Mouse (Mus musculus) liver, postnatal 0 days (tissue): Measurements from ENCODE around the gene Ptpn1. TPM values are rescaled to one million over a fixed set of nuclear protein-coding genes. Genes with fewer than 3 reads are reported as not detected.

ENCODE experiments used
- ATAC-seq: fragments of 200-750 bp; cut with Nextera tagmentation; 2 replicates; pipeline ENCODE4 v1.8.0; 2017; ENCODE audit warnings: mild to moderate bottlenecking, moderate library complexity
- DNase-seq: peaks from one replicate; pipeline ENCODE4 v3.0.0-alpha.2; 2016
- H3K27ac ChIP-seq: fragments of 300-500 bp; sonication (generic); 2 replicates; pipeline ENCODE4 v1.5.1; 2014; ENCODE audit warnings: antibody characterized with exemption, moderate library complexity, mild to moderate bottlenecking, low read depth
- H3K27me3 ChIP-seq: fragments of 300-500 bp; sonication (generic); 2 replicates; pipeline ENCODE4 v1.6.1; 2014; ENCODE audit warnings: low read length, control low read depth, mixed read lengths; ENCODE audit not compliant: insufficient read depth
- H3K36me3 ChIP-seq: fragments of 300-500 bp; sonication (generic); replicated peaks from 2 replicates; pipeline ENCODE4 v1.6.1; 2014; ENCODE audit warnings: mild to moderate bottlenecking, control low read depth, low read length, moderate library complexity, mixed read lengths; ENCODE audit not compliant: insufficient read depth
- H3K4me1 ChIP-seq: fragments of 300-500 bp; sonication (generic); 2 replicates; pipeline ENCODE4 v1.6.1; 2014; ENCODE audit warnings: antibody characterized with exemption, mild to moderate bottlenecking, control low read depth; ENCODE audit not compliant: insufficient read depth
- H3K4me2 ChIP-seq: fragments of 300-500 bp; sonication (generic); 2 replicates; pipeline ENCODE4 v1.6.1; 2014; ENCODE audit warnings: low read depth, mild to moderate bottlenecking, low read length, moderate library complexity, mixed read lengths
- H3K4me3 ChIP-seq: fragments of 300-500 bp; sonication (generic); 2 replicates; pipeline ENCODE4 v1.5.1; 2014; ENCODE audit warnings: low read depth, low read length
- H3K9ac ChIP-seq: fragments of 300-500 bp; sonication (generic); replicated peaks from 2 replicates; pipeline ENCODE4 v1.6.1; 2014; ENCODE audit warnings: mild to moderate bottlenecking, moderate library complexity
- H3K9me3 ChIP-seq: fragments of 300-500 bp; sonication (generic); 2 replicates; pipeline ENCODE4 v1.6.1; 2016; ENCODE audit warnings: mild to moderate bottlenecking, control low read depth, low read length, mixed read lengths
- CTCF ChIP-seq: sonication (generic); IDR thresholded peaks from 2 replicates; pipeline ENCODE4 v1.5.1; 2016; ENCODE audit warnings: antibody characterized with exemption, low read depth
- EP300 ChIP-seq: IDR thresholded peaks from 2 replicates; pipeline ENCODE4 v1.6.1; 2016; ENCODE audit warnings: antibody characterized with exemption, low read depth, mild to moderate bottlenecking
- WGBS: fragments of 180-500 bp; shearing (Covaris S2); extraction: QIAGEN DNeasy Blood & Tissue Kit; methylation state at CpG from one replicate; pipeline ENCODE4 v1.1.7; 2014; ENCODE audit not compliant: insufficient replicate concordance; 5-methylcytosine and 5-hydroxymethylcytosine counted together
- polyA plus RNA-seq: library from polyadenylated mRNA; unstranded; fragments of >200 nt; fragmentation: Nextera tagmentation; extraction: Ambion mirVana; gene quantifications from 2 replicates; pipeline ENCODE4 v1.2.1, GENCODE M21; 2015

The Ptpn1 gene
- polyA plus RNA-seq, 1 experiment from 2014 or later, result 32.4 TPM

DNA sequence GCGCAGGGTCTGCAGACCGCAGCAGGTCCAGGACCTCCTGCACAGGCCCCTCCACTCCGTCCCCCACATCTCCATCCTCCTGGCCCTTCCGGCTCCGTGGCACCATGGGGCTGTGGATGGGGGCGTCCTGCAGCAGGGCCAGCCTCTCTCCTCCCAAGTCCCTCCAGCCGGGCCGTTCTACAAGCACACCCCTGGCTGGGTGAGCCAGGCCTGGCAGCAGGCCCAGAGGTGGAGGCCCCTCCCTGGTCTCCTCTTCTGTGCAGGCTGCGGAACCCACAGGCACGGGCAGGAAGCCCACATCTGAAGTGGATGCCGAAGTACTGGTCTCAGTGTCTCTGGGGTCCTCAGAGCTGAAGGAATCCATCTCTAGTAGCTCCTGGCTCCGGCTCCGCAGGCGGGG, 57.5 kb downstream of the Ptpn1 start:
- 70% methylated on average over 14 of the region's 14 CpGs for WGBS
- H3K9ac ChIP-seq, result no peak overlapping the region

DNA sequence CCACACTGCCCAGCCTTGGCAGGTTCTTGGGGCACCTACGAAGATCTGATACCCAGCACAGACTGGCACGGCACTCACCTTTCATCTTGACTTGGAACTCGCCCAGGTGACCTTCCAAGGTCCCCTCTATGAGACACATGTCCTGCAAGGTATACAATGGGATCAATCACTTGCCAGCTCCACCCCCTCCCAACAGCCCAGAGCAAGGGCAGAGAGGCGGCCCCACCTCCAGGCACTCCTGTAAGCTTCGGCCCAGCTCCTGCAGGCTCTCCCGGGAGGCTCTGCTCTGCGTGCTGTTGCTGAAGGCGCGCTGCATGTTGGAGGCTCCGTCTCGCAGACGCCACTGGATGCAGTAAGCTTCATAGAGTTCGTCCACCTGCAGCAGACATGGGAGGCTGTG, 61.4 kb downstream of the Ptpn1 start:
- H3K4me2 ChIP-seq, result no peak overlapping the region
- H3K4me3 ChIP-seq, result no peak overlapping the region
- H3K9ac ChIP-seq, result no peak overlapping the region
- TF ChIP-seq CTCF (no peak), EP300 (no peak)
- DNase-seq, result no peak
- WGBS, result 63% methylated on average over 13 of the region's 13 CpGs
- no peaks in the 10 kb centered on the region for H3K27me3 ChIP-seq
- no peaks in the 10 kb centered on the region for H3K4me1 ChIP-seq
- H3K9me3 ChIP-seq, result no peaks in the 10 kb centered on the region
- ATAC-seq, result peak; percentile 43
- H3K27ac ChIP-seq, result no peak overlapping the region
- no peaks in the 10 kb centered on the region for H3K36me3 ChIP-seq

More for the DNA sequence above, 57.5 kb downstream of the Ptpn1 start:
- H3K27me3 ChIP-seq, result 0 out of 2 replicates have a peak, but pooled peaks cover 4% of the 10 kb centered on the region
- H3K4me1 ChIP-seq, result peaks cover 4% of the 10 kb centered on the region
- H3K4me2 ChIP-seq, result no peak overlapping the region
- DNase-seq (no peak), ATAC-seq (no peak)
- H3K27ac ChIP-seq, result no peak overlapping the region
- H3K9me3 ChIP-seq, result no peaks in the 10 kb centered on the region
- no peaks in the 10 kb centered on the region for H3K36me3 ChIP-seq
- no peak overlapping the region for H3K4me3 ChIP-seq
- no peak for TF ChIP-seq CTCF
- TF ChIP-seq EP300, result no peak

DNA sequence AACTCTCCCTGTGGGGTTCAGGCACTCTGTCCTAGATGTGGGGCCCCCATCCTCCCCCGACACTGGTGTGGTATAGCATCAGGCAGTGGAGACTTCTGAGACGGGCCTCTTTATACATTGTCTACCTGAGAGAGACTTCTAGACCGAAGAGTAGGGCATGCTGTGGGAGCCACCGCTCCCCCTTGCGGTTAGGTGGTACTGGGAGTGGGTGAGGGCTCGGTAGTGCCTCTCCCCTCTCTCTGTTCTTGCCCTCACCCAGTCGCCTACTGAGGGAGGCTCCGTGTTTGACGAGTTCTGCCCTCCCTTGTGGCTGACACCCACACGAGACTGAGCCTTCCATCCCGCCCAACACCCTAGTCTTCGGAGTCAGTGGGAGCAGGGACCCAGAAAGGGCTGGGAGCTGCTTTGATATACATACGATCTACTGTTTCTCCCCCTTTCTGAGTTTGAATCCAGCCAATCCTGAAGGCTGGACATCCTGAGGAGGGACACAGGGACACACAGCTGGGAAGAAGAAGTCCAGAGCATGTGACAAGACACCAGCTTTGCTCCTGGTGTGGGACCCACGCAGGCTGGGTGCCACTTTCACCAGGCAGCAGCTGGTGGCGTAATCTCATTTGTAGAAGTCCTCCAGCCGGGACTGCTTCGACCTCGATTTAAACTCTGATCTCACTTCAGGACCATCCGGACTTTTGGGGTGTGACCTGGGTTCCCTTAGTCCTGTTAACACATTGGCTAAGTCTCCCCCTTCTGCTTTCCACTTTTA, 64.2 kb downstream of the Ptpn1 start:
- DNase-seq (no peak), ATAC-seq (no peak; the same call in 1 of the 2 replicates)
- Histone ChIP-seq H3K4me1 (no peaks in the 10 kb centered on the region), H3K27me3 (no peaks in the 10 kb centered on the region), H3K36me3 (no peaks in the 10 kb centered on the region), H3K4me2 (no peak overlapping the region), H3K4me3 (no peak overlapping the region), H3K9ac (no peak overlapping the region), H3K9me3 (no peaks in the 10 kb centered on the region), H3K27ac (no peak overlapping the region)
- TF ChIP-seq CTCF (no peak), EP300 (no peak)
- WGBS, result 55% methylated on average over 19 of the region's 19 CpGs

DNA sequence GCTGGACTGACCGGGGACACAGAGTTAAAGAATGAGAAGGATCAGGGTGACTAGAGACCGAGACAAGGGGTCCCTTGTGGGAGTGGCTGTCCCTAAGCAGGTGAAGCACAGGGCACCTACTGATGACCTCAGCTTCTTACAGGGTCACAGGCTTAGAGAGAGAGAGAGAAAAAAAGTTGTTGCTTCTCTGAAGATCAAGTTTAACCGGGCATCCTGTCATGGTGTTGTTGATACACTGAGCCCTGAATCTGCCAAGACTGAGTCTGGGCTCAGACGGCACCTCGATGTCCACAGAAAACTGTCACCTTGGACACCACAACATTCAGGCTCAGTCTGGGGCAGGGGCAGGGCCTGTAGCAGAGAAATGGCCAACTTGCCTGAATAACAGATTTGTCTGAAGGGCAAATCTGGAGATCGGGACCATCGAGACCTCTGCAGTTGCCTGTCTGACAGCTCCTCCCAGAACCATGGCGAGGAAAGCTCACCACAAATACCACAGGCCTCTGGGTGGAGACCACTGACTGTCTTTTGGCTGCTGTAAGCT, 64.9 kb downstream of the Ptpn1 start:
- H3K36me3 ChIP-seq, result no peaks in the 10 kb centered on the region
- H3K27me3 ChIP-seq, result no peaks in the 10 kb centered on the region
- no peaks in the 10 kb centered on the region for H3K9me3 ChIP-seq
- H3K4me2 ChIP-seq, result no peak overlapping the region
- H3K27ac ChIP-seq, result no peak overlapping the region
- TF ChIP-seq CTCF (no peak), EP300 (no peak)
- H3K9ac ChIP-seq, result no peak overlapping the region
- ATAC-seq (no peak), DNase-seq (no peak)
- no peaks in the 10 kb centered on the region for H3K4me1 ChIP-seq
- WGBS, result 53% methylated on average over 8 of the region's 8 CpGs
- no peak overlapping the region for H3K4me3 ChIP-seq

DNA sequence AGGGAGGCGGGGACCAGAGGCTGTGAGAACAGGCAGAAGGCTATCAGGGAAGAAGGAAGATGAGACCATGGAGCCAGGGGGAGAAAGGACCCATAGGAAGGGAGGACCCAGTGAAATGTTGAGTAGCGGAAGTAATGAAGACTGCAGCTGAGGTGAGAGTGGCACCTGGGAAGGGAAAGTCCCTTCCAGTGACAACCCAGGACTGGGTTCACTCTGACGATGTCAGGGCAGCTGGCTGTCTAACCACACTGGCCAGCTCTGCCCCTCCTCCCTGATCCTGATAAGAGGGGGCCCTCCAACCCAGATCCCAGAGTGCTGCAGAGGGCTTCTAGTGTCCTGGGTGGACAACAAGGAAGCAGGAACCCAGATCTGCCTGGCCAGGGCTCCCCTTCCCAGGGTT, 65.7 kb downstream of the Ptpn1 start:
- no peak overlapping the region for H3K4me3 ChIP-seq
- H3K4me1 ChIP-seq, result no peaks in the 10 kb centered on the region
- H3K36me3 ChIP-seq, result no peaks in the 10 kb centered on the region
- ATAC-seq (no peak), DNase-seq (no peak)
- no peak overlapping the region for H3K27ac ChIP-seq
- H3K4me2 ChIP-seq, result no peak overlapping the region
- whole genome bisulfite sequencing, result 51% methylated on average over 3 of the region's 3 CpGs
- no peaks in the 10 kb centered on the region for H3K9me3 ChIP-seq
- no peak for TF ChIP-seq CTCF
- no peaks in the 10 kb centered on the region for H3K27me3 ChIP-seq
- no peak overlapping the region for H3K9ac ChIP-seq

DNA sequence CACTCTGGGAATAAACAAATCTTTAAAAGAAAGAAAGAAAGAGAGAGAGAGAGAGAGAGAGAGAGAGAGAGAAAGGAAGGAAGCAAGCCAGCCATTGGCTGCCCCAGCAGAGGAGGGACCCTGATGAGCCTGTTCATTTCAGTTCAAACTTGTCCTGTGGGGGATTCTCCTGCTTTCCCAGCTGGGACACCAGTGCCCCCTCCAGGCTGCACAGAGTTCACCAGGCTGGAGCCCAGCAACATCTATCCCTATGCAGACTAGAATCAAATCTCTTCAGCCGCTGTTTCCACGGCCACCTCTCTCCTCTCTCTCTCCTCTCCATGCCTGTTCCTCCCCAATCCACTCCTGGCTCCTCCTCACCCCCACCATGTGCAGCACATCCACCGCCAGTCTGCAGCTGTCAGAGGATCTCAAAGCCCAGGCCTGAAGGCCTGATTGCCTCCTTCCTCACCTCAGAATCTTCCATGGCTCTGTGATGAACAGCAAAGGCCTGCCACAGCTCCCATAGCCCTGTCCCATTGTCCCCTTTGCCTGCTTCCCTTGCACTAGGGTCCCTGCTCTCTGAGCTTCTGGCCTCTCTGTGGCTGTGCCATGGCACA, 67.4 kb downstream of the Ptpn1 start:
- Histone ChIP-seq H3K27me3 (no peaks in the 10 kb centered on the region), H3K4me1 (no peaks in the 10 kb centered on the region; the same call in 1 of the 2 replicates), H3K4me3 (no peak overlapping the region), H3K9me3 (no peaks in the 10 kb centered on the region), H3K9ac (no peak overlapping the region), H3K36me3 (no peaks in the 10 kb centered on the region), H3K27ac (no peak overlapping the region), H3K4me2 (no peak overlapping the region)
- no peak for DNase-seq
- WGBS, result 79% methylated on average over 3 of the region's 3 CpGs
- no peak for ATAC-seq
- peak; percentile 34 for TF ChIP-seq CTCF
- TF ChIP-seq EP300, result no peak
